Comparison of ENCODE assay signal across 24 mouse cellular contexts in genomic region chr14:35006736-35007135, GRCm38 (mm10).
DNase-seq lines count a peak whose midpoint lies in the region; ATAC-seq and TF ChIP-seq lines count a peak whose summit lies in the region.
"Had no signal": no experiment of that assay in that cellular context is flagged by ENCODE, and none has a peak within 500 bp of the region (broad histone marks: within the 10 kb centered on the region; RNA-seq: fewer than 3 reads in every experiment).

No protein-coding gene starts in this region.

- H3K9ac ChIP-seq in forebrain, embryonic 11.5 days (ENCODE audit: low read length) = no peak overlapping the region
- H3K9ac ChIP-seq in forebrain, postnatal 0 days = no peak overlapping the region
- H3K9ac ChIP-seq in intestine, embryonic 14.5 days (ENCODE audit: low read length) = no peak overlapping the region
- no peak overlapping the region for H3K9ac ChIP-seq in intestine, embryonic 16.5 days (ENCODE audit: low read depth, low read length)
- H3K9ac ChIP-seq: embryonic facial prominence, embryonic 13.5 days; embryonic facial prominence, embryonic 15.5 days; forebrain, embryonic 13.5 days; forebrain, embryonic 15.5 days had no signal

- no peaks in the 10 kb centered on the region for H3K27me3 ChIP-seq in forebrain, embryonic 11.5 days (ENCODE audit: control insufficient read depth, insufficient read depth, low read length)
- no peaks in the 10 kb centered on the region for H3K27me3 ChIP-seq in forebrain, postnatal 0 days (ENCODE audit: insufficient read depth, low read length)
- no peaks in the 10 kb centered on the region for H3K27me3 ChIP-seq in intestine, embryonic 14.5 days (replicated peaks; ENCODE audit: control insufficient read depth, insufficient read depth, low read length)
- H3K27me3 ChIP-seq in intestine, embryonic 16.5 days (replicated peaks; ENCODE audit: control insufficient read depth, insufficient read depth, low read length) = no peaks in the 10 kb centered on the region
- H3K27me3 ChIP-seq: embryonic facial prominence, embryonic 13.5 days; embryonic facial prominence, embryonic 15.5 days; forebrain, embryonic 13.5 days; forebrain, embryonic 15.5 days had no signal

- no peaks in the 10 kb centered on the region for H3K9me3 ChIP-seq in forebrain, embryonic 11.5 days (ENCODE audit: control insufficient read depth, low read length)
- no peaks in the 10 kb centered on the region for H3K9me3 ChIP-seq in forebrain, postnatal 0 days (ENCODE audit: low read length)
- no peaks in the 10 kb centered on the region for H3K9me3 ChIP-seq in intestine, embryonic 14.5 days (ENCODE audit: control insufficient read depth, low read length)
- H3K9me3 ChIP-seq in intestine, embryonic 16.5 days (ENCODE audit: control insufficient read depth, low read length) = no peaks in the 10 kb centered on the region
- H3K9me3 ChIP-seq: embryonic facial prominence, embryonic 13.5 days; embryonic facial prominence, embryonic 15.5 days; forebrain, embryonic 10.5 days; forebrain, embryonic 13.5 days; forebrain, embryonic 15.5 days had no signal

- no peaks in the 10 kb centered on the region for H3K4me1 ChIP-seq in forebrain, embryonic 11.5 days (replicated peaks; ENCODE audit: control insufficient read depth, insufficient read depth, low read length)
- H3K4me1 ChIP-seq in forebrain, postnatal 0 days (ENCODE audit: insufficient read depth) = 0 out of 2 replicates have a peak, but pooled peaks cover 5% of the 10 kb centered on the region
- no peaks in the 10 kb centered on the region for H3K4me1 ChIP-seq in intestine, embryonic 14.5 days (replicated peaks; ENCODE audit: control insufficient read depth, insufficient read depth, low read length)
- H3K4me1 ChIP-seq in intestine, embryonic 16.5 days (ENCODE audit: control insufficient read depth, insufficient read depth, low read length) = no peaks in the 10 kb centered on the region
- H3K4me1 ChIP-seq: embryonic facial prominence, embryonic 15.5 days had no signal

- peak; percentile 33 for DNase-seq in forebrain, embryonic 11.5 days (ENCODE audit: low spot score)
- no peak for DNase-seq in forebrain, postnatal 0 days
- DNase-seq in intestine, embryonic 14.5 days (ENCODE audit: low spot score) = peak; percentile 33
- DNase-seq in testis, postnatal 10 days (ENCODE audit: low spot score) = peak; percentile 25
- no peak for DNase-seq in testis, postnatal 14 days (ENCODE audit: low spot score)
- DNase-seq: adrenal gland, adult 2 months; adrenal gland, postnatal 10 days; adrenal gland, postnatal 25 days; B cell, adult 2 months; cerebellum, adult 11 months; cerebellum, adult 18-20 months; cerebellum, adult 8-10 months; cerebellum, adult 9-11 months; cerebellum, postnatal 14 days; cerebellum, postnatal 36 days; embryo, embryonic 11 days had no signal

- H3K27ac ChIP-seq in forebrain, embryonic 11.5 days (ENCODE audit: low read depth, low read length) = no peak overlapping the region
- no peak overlapping the region for H3K27ac ChIP-seq in forebrain, postnatal 0 days (ENCODE audit: low read depth, low read length)
- H3K27ac ChIP-seq in intestine, embryonic 14.5 days (ENCODE audit: low read depth) = no peak overlapping the region
- no peak overlapping the region for H3K27ac ChIP-seq in intestine, embryonic 16.5 days (ENCODE audit: low read length)
- H3K27ac ChIP-seq: embryonic facial prominence, embryonic 13.5 days; embryonic facial prominence, embryonic 15.5 days; forebrain, embryonic 10.5 days; forebrain, embryonic 13.5 days; forebrain, embryonic 15.5 days had no signal

- no peak overlapping the region for H3K4me2 ChIP-seq in forebrain, embryonic 11.5 days (ENCODE audit: low read depth, low read length, severe bottlenecking)
- H3K4me2 ChIP-seq in forebrain, postnatal 0 days (ENCODE audit: low read depth) = no peak overlapping the region
- no peak overlapping the region for H3K4me2 ChIP-seq in intestine, embryonic 14.5 days (ENCODE audit: low read length)
- no peak overlapping the region for H3K4me2 ChIP-seq in intestine, embryonic 16.5 days (ENCODE audit: low read depth, low read length)
- H3K4me2 ChIP-seq: embryonic facial prominence, embryonic 13.5 days; embryonic facial prominence, embryonic 15.5 days; forebrain, embryonic 13.5 days; forebrain, embryonic 15.5 days had no signal

- no peak overlapping the region for H3K4me3 ChIP-seq in forebrain, embryonic 11.5 days (ENCODE audit: low read depth, low read length)
- H3K4me3 ChIP-seq in forebrain, postnatal 0 days (ENCODE audit: low read depth, low read length) = no peak overlapping the region
- no peak overlapping the region for H3K4me3 ChIP-seq in intestine, embryonic 14.5 days (ENCODE audit: low read depth, low read length)
- H3K4me3 ChIP-seq in intestine, embryonic 16.5 days (ENCODE audit: low read length) = no peak overlapping the region
- H3K4me3 ChIP-seq: embryonic facial prominence, embryonic 13.5 days; embryonic facial prominence, embryonic 15.5 days; erythroblast, embryonic 14.5 days; forebrain, embryonic 10.5 days; forebrain, embryonic 13.5 days; forebrain, embryonic 15.5 days had no signal

- 87% methylated on average over 7 of the region's 7 CpGs for WGBS in forebrain, embryonic 11.5 days
- WGBS in forebrain, postnatal 0 days = 83% methylated on average over 7 of the region's 7 CpGs
- WGBS in intestine, embryonic 14.5 days = 87% methylated on average over 7 of the region's 7 CpGs
- 86% methylated on average over 7 of the region's 7 CpGs for WGBS in intestine, embryonic 16.5 days

- H3K36me3 ChIP-seq in forebrain, embryonic 11.5 days (ENCODE audit: control insufficient read depth, insufficient read depth, low read length) = no peaks in the 10 kb centered on the region
- no peaks in the 10 kb centered on the region for H3K36me3 ChIP-seq in forebrain, postnatal 0 days (ENCODE audit: insufficient read depth)
- no peaks in the 10 kb centered on the region for H3K36me3 ChIP-seq in intestine, embryonic 14.5 days (ENCODE audit: control insufficient read depth, insufficient read depth, low read length)
- no peaks in the 10 kb centered on the region for H3K36me3 ChIP-seq in intestine, embryonic 16.5 days (ENCODE audit: control insufficient read depth, insufficient read depth, low read length)
- H3K36me3 ChIP-seq: embryonic facial prominence, embryonic 13.5 days; embryonic facial prominence, embryonic 15.5 days; forebrain, embryonic 10.5 days; forebrain, embryonic 15.5 days had no signal

- ATAC-seq in forebrain, embryonic 11.5 days (replicated peaks; ENCODE audit: low FRiP score) = no peak
- no peak for ATAC-seq in forebrain, postnatal 0 days
- no peak for ATAC-seq in intestine, embryonic 14.5 days (replicated peaks; ENCODE audit: low FRiP score, low TSS enrichment, low read depth)
- no peak for ATAC-seq in intestine, embryonic 16.5 days
- ATAC-seq: CD4-positive, CD25-positive, alpha-beta regulatory T cell, adult 4 months; forebrain, embryonic 13.5 days; forebrain, embryonic 15.5 days had no signal

- TF ChIP-seq CTCF in forebrain, postnatal 0 days (IDR thresholded peaks at IDR 0.05; ENCODE audit: low read depth) = no peak

Comparison
In these comparisons a context has a peak if more than half of its experiments do, and no peak if none do; other contexts are left out.
1. DNase-seq: peak in forebrain, embryonic 11.5 days (single experiment), intestine, embryonic 14.5 days (single experiment) and testis, postnatal 10 days (single experiment); none in forebrain, postnatal 0 days (single experiment) and testis, postnatal 14 days (single experiment).